Mouse (Mus musculus) CD4-positive, CD25-positive, alpha-beta regulatory T cell (primary cell): ENCODE data around the gene Clec4a4. TPM values are rescaled to one million over a fixed set of nuclear protein-coding genes. Genes with fewer than 3 reads are reported as not detected.

Experiments
- polyA plus RNA-seq: library from polyadenylated mRNA; unstranded; fragments of 100-300 nt; shearing (Covaris generic); gene quantifications from one replicate; pipeline ENCODE4 v1.2.1, GENCODE M21; 2017

Clec4a4 gene
- 0.31 TPM for polyA plus RNA-seq

DNA sequence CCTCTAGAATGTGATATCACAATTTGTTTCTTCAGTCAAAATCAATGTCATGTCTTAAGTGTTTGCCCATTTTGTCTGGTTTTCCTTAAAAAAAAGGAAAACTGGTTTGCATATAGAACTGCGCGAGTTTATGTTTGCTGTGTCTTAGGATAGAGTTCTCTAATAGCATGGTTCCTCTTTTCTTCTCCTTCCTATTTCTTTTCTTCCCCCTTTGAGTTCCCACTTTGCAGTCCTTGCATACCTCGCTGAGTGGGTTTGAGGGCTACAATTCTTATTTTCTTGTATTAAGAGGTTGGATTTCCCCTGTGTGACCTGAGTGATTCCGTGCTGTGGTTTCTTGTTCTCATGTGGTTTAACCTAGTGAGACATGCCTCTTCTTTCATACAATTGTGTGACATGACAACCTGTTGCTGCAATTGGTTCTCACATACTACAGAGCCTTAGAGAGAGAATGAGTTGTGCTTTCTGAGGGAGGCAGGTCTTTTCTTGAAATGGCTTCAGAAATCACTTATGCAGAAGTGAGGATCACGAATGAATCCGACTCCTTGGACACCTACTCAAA, at the start of gene Clec4a4:
TSS of gene Clec4a4 (plus strand) at position 492 of the 562 bp plus-strand sequence.

DNA sequence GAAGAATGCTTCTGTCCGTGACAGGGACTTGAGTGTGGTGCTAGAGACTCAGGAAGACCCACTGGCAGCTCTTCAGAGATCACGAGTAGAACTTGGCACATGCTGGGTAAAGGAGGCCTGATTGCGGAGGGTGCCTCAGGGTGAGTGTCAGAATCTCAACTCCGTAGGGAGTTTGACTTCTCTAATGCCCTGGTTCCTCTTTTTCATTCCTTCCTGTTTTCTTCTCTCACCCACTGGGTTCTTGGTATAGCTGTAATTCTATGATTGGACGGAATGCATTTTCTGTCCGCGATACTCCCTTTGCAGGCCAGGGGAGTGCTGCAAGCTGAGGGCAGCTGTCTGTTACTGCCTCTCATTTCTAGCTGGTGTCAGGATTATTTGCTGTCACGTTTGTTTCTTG, 37.8 kb upstream of the Clec4a4 start, which contains the start of gene Clec4a3:
TSS of gene Clec4a3 (plus strand) at position 115 of the 400 bp plus-strand sequence.

DNA sequence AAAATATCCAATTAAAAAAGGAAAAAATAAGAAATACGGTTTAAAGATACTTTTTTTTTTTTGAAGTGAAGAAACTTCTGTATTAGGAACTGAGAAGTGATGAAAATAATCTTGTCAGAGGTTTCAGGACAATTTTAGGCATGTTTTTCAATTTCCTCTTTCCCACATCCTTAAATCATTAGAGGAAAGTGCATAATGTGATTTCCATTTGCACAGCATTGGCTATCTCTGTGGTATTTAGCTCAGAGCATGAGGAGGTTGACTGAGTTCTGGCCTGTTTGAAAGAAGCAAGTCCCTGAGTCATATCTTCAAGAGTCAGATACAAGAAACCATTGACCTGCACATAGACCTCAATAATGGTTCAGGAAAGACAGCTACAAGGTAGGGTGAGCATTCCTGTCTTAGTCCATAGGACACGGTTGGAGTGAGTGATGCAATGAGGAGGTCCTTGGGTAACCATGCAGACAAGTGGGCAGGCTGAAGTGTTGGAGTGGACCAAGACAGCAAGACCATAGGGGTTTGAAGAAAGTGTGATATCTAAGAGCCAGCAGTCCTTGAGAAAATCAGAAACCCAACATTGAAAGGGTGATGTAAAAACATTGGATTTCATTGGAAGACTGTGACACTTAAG, 59.7 kb downstream of the Clec4a4 start, which contains the start of gene Clec4b1:
TSS of gene Clec4b1 (plus strand) at position 221 of the 631 bp plus-strand sequence.

Other genes with a start within 250 kb of the Clec4a4 start
- gene Slc2a3, start 188.7 kb upstream of the Clec4a4 start, polyA plus RNA-seq, result 95.4 TPM
- gene Foxj2, start 170.5 kb upstream of the Clec4a4 start, polyA plus RNA-seq, result 35.0 TPM
- 0.11 TPM for gene C3ar1, start 134.2 kb upstream of the Clec4a4 start, polyA plus RNA-seq
- 34.9 TPM for gene Necap1, start 115.9 kb upstream of the Clec4a4 start, polyA plus RNA-seq
- not detected for gene Clec4a1, start 68.5 kb upstream of the Clec4a4 start, polyA plus RNA-seq
- 0.20 TPM for gene Clec4a3, start 37.9 kb upstream of the Clec4a4 start, polyA plus RNA-seq
- 0.32 TPM for gene Clec4b1, start 59.6 kb downstream of the Clec4a4 start, polyA plus RNA-seq
- 0.32 TPM for gene Clec4a2, start 116.1 kb downstream of the Clec4a4 start, polyA plus RNA-seq
- gene Clec4b2, start 182.5 kb downstream of the Clec4a4 start, polyA plus RNA-seq, result not detected
- gene Clec4n, start 239.5 kb downstream of the Clec4a4 start, polyA plus RNA-seq, result 3.3 TPM